Mouse (Mus musculus) gastrocnemius, postnatal 36 days (tissue): ENCODE results near the gene Rbms3. TPM values are rescaled to one million over a fixed set of nuclear protein-coding genes. Genes with fewer than 3 reads are reported as not detected.

Source experiments
- DNase-seq, 2 experiments: peaks; one replicate each; pipeline ENCODE4 v3.0.0; 2022
- intact Hi-C: fragments of 180-260 bp; cut with DNase I; formaldehyde crosslinking; loops from one replicate; pipeline ENCODE4 v1.15.1; 2025
- total RNA-seq, 2 experiments: library from RNA; stranded (reverse); gene quantifications; 2 replicates each; pipeline ENCODE4 v1.2.3; 2021

Gene Rbms3
- total RNA-seq, 2 experiments from 2014 or later: 7.3 to 7.8 TPM

DNA sequence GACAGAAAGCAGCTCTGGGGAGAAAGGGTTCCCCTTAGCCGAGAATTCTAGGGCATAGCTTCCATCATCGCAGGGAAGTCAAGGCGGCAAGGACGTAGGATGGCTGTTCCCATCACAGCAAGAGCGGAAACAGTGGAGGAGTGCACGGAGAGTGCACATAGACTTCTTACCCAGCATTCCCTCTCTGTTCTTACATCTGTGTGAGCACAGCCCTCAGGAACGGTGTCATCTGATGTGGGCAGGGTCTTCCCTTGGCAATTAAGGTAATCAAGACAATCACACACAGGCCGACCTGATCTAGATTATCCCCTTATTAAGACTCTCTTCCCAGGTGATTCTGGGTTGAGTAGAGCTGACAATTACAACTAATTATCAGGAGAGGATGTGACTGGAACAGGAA, 689.0 kb downstream of the Rbms3 start:
- no peak for DNase-seq
- intact Hi-C loops: no loop called here

GRCm38 (mm10) chr9:116928338-116928737, 701.4 kb downstream of the Rbms3 start:
- intact Hi-C loops: no loop called here
- no peak for DNase-seq

DNA sequence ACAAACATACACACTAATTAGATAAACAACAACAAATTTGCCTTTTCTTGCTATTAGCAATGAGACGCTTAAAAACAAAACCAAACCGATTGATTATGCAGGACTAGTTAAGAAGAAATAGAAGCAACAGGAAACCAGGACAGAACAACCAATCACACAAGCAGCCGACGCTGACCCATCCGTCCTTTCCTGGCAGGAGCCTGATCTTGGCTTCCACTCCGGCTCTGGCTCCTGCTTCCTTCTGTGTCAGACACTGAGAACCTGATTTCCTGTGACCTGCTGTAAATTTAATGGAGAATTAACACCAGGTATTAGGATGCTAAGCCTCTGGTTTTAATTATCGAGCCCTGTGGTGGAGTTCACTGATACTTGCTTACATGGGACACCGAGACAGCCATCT, 706.6 kb downstream of the Rbms3 start:
- peak; percentile 30 to 33 for DNase-seq
- intact Hi-C loops: no loop called here

GRCm38 (mm10) chr9:116922561-116922960, 707.2 kb downstream of the Rbms3 start:
- intact Hi-C loops: no loop called here
- DNase-seq: no peak

DNA sequence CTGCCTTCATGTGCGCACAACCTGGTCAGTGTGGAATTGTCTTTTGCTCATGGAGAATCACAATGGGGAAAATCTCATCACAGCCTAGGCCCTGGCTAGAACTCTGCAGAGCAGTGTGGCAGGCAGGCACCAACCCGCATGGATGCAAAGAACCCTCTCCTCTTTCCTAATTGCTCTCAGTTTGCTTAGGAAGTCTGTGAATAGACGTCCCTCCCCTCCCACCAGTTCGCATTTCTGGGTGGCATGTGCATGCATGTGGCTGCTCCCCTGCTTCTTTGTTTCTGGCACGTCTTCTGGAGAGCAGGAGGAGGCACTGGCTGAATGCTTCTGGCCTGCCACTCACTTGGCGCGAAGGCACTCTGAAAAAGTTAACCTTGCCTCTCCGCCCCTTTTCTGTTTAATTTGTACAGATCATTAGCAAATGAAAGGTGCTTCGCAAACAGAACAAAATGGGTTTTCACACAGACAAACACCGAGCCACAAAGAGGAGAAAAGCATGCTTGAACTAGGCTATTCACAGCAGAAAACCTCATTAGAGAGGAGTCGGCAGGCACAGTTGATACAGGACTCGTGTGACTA, 710.2 kb downstream of the Rbms3 start:
- intact Hi-C loops: no loop called here

DNA sequence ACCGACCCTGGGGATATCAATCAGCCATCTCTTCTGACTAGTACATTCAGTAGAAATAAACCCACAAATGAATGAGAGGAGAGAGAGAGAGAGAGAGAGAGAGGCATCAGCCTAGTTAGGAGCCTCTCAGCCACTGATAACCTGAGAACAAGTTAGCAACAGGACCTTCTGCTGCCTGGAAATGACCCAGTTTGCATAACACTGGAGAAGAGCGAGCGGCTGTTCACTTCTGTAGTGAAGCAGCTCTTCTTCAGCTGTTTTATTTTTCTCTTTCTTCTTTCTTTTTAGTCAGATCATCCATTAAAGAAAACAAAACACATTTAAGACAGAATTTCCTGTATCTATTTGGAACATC, 717.2 kb downstream of the Rbms3 start:
- DNase-seq: no peak
- intact Hi-C loops: no loop called here

More for the DNA sequence above, 710.2 kb downstream of the Rbms3 start:
- no peak for DNase-seq

- intact Hi-C loops: no loop called here
- no peak for DNase-seq
These were observed 717.8 kb downstream of the Rbms3 start for GRCm38 (mm10) chr9:116911781-116912492.

DNA sequence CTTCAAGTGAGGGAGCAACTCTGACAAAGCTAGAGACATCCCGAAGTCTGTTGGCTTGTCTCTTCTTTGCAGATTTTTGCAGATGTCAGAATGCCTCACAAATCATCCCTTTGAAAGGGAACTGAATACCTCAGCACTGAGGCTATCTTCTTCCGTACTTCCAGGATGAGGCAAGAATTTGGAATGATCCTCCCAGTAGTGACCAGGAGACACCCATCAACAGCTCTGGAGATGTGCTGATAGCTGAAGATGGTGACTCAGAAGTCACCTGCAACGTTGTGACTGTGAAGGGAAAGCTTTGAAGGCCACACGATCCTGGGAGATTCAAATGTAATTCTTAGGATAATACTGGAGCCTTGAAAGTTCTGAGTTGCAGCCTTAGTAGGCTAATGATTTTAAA, 720.2 kb downstream of the Rbms3 start:
- intact Hi-C loops: no loop called here
- no peak for DNase-seq

GRCm38 (mm10) chr9:116906955-116907354, 722.8 kb downstream of the Rbms3 start:
- intact Hi-C loops: no loop called here

GRCm38 (mm10) chr9:116905646-116906045, 724.1 kb downstream of the Rbms3 start:
- no peak for DNase-seq
- intact Hi-C loops: no loop called here

More at GRCm38 (mm10) chr9:116906955-116907354, 722.8 kb downstream of the Rbms3 start:
- DNase-seq: no peak

GRCm38 (mm10) chr9:116903304-116903993, 726.3 kb downstream of the Rbms3 start:
- intact Hi-C loops: no loop called here
- no peak for DNase-seq

- DNase-seq: no peak
- intact Hi-C loops: no loop called here
These were observed 730.3 kb downstream of the Rbms3 start for GRCm38 (mm10) chr9:116899403-116899802.

- DNase-seq: no peak
- intact Hi-C loops: no loop called here
These were observed 742.6 kb downstream of the Rbms3 start for GRCm38 (mm10) chr9:116886973-116887680.

GRCm38 (mm10) chr9:116885617-116886016, 744.1 kb downstream of the Rbms3 start:
- no peak for DNase-seq
- intact Hi-C loops: no loop called here

DNA sequence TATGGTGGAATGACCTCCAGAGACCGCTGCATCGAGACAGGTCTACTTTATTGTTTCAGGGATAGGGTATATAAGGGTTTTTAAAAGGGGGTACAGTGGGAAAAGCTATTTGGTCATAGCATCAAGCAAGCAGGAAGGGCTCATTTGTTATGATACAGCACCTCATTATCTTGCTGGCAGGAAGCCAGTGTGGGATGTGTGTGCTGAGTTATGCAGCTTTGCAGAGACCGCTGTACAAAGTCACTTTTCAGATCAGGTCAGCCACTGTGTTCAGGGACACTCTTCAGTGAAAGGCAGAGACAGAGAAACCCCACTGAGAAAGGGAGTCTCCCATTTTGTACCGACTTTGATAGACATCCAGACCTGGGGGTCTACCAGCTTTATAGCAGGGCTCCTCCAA, 749.2 kb downstream of the Rbms3 start:
- intact Hi-C loops: no loop called here
- DNase-seq: no peak

DNA sequence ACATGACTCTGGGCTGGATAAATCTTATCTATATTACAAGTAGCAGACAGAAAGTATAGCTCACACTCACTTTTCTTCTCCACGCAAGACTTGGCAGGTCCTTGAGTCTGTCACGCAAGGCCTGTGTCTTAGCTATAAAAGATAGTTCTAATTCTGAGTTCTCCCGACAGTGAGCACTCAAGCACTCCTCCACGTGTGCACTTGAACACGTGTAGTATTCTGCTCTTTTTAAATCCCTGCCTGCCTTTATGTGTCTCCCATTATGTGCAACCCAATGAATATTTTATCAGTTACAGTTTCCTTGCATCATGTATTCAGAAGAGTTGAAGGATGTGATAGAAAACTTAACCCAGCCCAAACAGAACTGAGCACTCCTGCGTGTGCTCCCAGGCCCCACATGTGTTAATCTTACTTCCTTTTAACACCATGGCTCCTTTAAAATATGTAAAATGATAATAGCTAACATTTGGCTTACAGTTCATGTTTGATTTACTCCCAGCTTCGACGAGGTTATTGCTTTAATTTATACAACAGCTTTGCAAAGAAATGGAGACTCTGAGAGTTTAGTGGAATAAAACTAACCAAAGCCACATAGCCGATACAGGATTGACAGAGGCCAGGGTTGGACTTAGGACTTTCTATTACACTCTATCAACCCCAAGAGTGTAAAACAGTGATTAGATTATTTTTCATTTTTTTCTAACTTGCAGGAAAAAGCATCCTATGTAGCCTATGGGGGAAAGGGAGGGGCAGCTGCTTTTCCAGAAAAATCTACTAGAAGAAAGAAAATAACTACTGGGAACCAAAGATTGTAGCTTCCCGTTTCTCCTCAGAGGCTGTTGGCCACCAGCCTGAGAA, 749.9 kb downstream of the Rbms3 start:
- intact Hi-C loops: no loop called here
- no peak for DNase-seq

- DNase-seq: no peak
These were observed 752.9 kb downstream of the Rbms3 start for GRCm38 (mm10) chr9:116876786-116877185.

GRCm38 (mm10) chr9:116873976-116874320, 755.8 kb downstream of the Rbms3 start:
- DNase-seq: no peak
- intact Hi-C loops: no loop called here

More at GRCm38 (mm10) chr9:116876786-116877185, 752.9 kb downstream of the Rbms3 start:
- intact Hi-C loops: no loop called here

- DNase-seq: no peak
- intact Hi-C loops: no loop called here
These were observed 756.4 kb downstream of the Rbms3 start for GRCm38 (mm10) chr9:116873033-116873975.
